Mouse (Mus musculus) cortical plate, adult 2 months (tissue): Measurements from ENCODE around the gene Lamb1. TPM values are rescaled to one million over a fixed set of nuclear protein-coding genes. Genes with fewer than 3 reads are reported as not detected.

Experiments
- H3K27ac ChIP-seq: fragments of 200-500 bp; 2 replicates; pipeline ENCODE4 v1.5.1; 2012; ENCODE audit warnings: low read length, control low read depth, inconsistent platforms; ENCODE audit not compliant: insufficient read depth
- H3K4me1 ChIP-seq: fragments of 200-500 bp; 2 replicates; pipeline ENCODE4 v1.6.1; 2011; ENCODE audit warnings: low read length; ENCODE audit not compliant: control insufficient read depth, insufficient read depth
- H3K4me3 ChIP-seq: fragments of 200-500 bp; 2 replicates; pipeline ENCODE4 v1.5.1; 2011; ENCODE audit warnings: mild to moderate bottlenecking, low read length, control low read depth; ENCODE audit not compliant: insufficient read depth
- CTCF ChIP-seq: fragments of 200-500 bp; IDR thresholded peaks from 2 replicates; pipeline ENCODE4 v1.5.1; 2011; ENCODE audit warnings: mild to moderate bottlenecking, control low read depth, low read length; ENCODE audit not compliant: insufficient read depth; ENCODE audit errors: extremely low read depth
- POLR2A ChIP-seq: fragments of 200-500 bp; IDR thresholded peaks from 2 replicates; pipeline ENCODE4 v1.6.1; 2011; ENCODE audit warnings: mild to moderate bottlenecking, low read length, control low read depth; ENCODE audit not compliant: insufficient read depth; ENCODE audit errors: extremely low read depth
- polyA plus RNA-seq: library from polyadenylated mRNA; depleted of rRNA; stranded (reverse); fragments of >200 nt; gene quantifications from 2 replicates; pipeline ENCODE4 v1.2.3, GENCODE M21; 2012

The Lamb1 gene
- polyA plus RNA-seq, 1 experiment = 4.2 TPM

DNA sequence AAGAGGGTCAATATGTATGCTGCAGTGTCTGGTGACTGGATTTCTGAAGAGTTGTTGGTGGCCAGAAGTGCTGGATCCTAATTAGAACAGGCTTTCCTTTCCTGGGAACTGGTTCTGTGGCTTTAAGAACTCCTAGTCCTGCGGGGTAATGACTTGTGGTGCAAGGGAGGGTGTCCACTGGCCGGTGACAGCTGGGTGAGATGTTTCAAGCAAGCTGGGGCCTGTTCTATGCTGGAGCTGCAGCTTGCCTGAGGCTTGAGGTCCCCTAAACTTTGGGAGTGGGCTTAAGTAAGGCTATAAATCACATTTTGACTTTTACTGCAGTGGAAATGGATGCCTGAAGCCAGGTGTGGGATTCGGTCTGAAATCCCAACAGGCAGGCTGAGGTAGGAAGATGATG is 30.5 kb downstream of the Lamb1 start:
- Histone ChIP-seq H3K4me3 (no peak overlapping the region), H3K4me1 (no peaks in the 10 kb centered on the region; the same call in 1 of the 2 replicates)

DNA sequence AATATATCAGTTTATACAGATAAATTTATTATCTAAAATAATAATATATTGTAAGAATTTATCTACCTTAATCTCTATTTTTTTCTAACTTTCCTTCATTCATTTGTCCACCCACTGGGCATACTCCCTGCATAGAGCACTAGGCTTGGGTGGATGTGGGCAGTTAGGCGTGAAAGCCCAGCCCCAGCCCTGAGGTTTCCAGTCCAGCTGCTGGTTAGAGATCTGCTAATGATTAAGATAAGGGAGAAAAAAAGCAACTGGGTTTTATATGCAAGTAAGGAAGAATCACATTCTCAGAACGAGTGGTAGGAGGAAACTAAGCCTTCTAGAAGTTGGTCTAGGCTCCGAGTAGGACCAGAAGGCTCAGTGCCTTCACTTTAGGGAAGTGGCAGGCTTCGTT is 31.1 kb downstream of the Lamb1 start:
- Histone ChIP-seq H3K4me1 (no peaks in the 10 kb centered on the region; the same call in 1 of the 2 replicates), H3K4me3 (no peak overlapping the region), H3K27ac (no peak overlapping the region)
- TF ChIP-seq CTCF = no peak
- no peak for TF ChIP-seq POLR2A

More for the DNA sequence above, 30.5 kb downstream of the Lamb1 start:
- no peak for TF ChIP-seq CTCF
- no peak for TF ChIP-seq POLR2A
- no peak overlapping the region for H3K27ac ChIP-seq

DNA sequence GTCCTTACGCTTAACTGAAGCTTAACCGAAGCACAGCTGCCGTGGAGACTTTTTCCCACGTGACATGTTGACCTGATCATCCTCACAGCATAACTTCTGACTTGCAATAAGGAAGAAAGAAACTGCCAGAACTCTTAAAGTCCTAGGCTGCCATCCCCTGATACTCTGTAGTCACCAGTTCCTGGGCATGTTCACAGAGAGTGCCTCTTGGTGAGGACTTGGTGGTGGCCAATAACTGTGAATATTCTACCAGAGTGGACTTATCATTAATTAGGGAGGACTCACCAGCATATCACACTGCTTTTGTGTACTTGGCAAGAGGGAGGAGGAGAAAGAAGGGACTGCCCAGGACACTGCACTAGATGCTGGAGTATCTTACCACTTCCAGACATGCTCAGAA is 33.1 kb downstream of the Lamb1 start:
- Histone ChIP-seq H3K4me1 (no peaks in the 10 kb centered on the region), H3K27ac (no peak overlapping the region), H3K4me3 (no peak overlapping the region)
- TF ChIP-seq CTCF (no peak), POLR2A (no peak)

DNA sequence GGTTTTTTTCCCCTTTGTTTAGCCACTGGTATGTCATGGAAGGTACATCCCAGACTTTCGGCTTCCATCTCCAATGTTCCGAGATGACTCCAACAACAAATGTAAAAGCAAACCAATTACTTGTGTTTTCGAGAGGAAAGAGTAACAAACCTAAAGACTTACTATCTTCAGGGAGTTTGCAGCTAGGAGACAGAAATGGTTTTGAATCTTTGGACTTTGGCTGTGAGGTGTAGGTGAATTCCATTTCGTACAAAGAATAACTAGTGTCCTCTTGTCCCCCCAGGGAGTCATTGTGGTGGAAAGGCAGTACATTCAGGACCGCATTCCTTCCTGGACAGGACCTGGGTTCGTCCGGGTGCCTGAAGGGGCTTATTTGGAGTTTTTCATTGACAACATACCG is 33.5 kb downstream of the Lamb1 start:
- Histone ChIP-seq H3K27ac (no peak overlapping the region), H3K4me1 (no peaks in the 10 kb centered on the region; the same call in 1 of the 2 replicates), H3K4me3 (no peak overlapping the region)
- TF ChIP-seq CTCF (no peak), POLR2A (no peak)

DNA sequence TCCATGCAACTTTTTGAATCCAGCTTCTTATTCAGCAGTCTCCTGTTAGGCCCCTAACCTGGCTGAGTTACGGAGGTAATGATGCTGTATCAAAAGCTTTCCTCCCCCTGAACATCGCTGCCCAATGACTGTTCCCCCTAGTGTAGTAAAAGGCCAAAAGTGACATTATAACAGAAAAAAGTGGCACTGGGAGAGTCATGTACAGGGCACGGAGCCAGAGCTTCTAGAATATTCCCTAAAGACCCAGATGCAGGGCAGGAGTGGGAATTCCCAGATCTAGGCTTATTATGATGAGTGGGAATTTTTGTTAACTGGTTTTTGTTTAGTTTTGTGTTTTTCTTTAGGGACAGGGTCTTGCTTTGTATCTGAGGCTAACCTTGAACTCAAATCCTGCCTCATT is 34.1 kb downstream of the Lamb1 start:
- TF ChIP-seq CTCF = no peak
- no peak for TF ChIP-seq POLR2A
- H3K4me3 ChIP-seq = no peak overlapping the region
- no peak overlapping the region for H3K27ac ChIP-seq
- H3K4me1 ChIP-seq = no peaks in the 10 kb centered on the region; the same call in 1 of the 2 replicates

DNA sequence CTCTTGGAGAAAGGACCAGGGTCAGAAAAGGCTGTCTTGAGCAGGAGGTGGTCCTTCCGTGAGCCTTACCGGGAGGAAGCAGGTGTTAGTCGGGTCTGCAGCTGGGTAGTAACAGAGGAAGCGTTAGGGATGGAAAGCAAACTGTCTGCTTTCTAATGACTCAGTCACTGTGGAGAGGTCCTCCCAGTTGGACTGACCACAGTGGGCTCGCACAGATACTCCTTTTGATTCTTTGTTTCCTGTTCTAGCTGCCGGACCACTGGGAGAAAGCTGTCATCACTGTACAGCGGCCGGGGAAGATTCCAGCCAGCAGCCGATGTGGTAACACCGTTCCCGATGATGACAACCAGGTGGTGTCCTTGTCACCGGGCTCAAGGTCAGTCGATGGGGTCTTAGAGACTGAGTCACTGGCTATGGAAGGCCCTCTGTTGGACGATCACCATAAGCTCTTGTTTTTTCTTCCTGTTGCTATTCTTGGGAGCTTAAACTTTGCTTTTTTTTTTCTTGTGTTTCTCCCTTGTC is 34.7 kb downstream of the Lamb1 start:
- no peak overlapping the region for H3K27ac ChIP-seq
- TF ChIP-seq CTCF (no peak), POLR2A (no peak)
- H3K4me3 ChIP-seq = no peak overlapping the region
- H3K4me1 ChIP-seq = no peaks in the 10 kb centered on the region; the same call in 1 of the 2 replicates

DNA sequence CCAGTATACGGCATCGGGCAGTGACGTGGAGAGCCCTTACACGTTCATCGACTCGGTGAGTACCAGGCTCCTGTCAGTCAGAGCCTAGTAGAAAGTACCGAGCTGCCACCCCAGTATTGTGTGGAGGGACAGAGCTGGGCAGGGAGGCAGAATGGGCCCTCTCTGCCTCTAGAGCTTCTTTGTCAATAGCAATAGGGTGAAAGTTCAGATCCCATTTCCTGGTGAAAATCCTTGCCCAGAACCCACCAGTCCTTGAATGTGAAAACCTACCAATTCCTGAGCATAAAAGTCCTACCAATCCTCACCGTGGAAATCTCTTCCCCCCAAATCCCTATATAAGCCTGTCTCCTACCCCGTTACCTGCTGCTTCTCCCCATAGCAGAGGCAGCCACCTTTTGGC is 35.2 kb downstream of the Lamb1 start:
- TF ChIP-seq POLR2A = no peak
- TF ChIP-seq CTCF = no peak
- Histone ChIP-seq H3K4me3 (no peak overlapping the region), H3K4me1 (no peaks in the 10 kb centered on the region; the same call in 1 of the 2 replicates), H3K27ac (no peak overlapping the region)

DNA sequence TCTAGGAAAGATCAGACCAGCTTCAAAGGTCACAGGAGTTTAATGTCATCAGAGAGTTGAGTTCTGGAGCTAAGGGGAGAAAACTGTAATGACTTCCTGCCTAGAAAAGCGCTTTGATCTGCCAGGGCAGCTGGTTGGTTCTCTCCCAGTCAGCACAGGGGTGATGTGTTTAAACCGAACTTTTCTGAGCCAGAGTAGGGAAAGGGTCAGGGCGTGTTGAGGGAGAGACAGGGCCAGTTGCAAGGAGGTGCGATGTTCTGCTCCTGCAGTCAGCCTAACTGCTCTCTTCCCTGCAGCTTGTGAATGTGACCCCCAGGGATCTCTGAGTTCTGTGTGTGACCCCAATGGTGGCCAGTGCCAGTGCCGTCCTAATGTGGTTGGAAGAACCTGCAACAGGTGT is 37.2 kb downstream of the Lamb1 start:
- Histone ChIP-seq H3K4me1 (no peaks in the 10 kb centered on the region; the same call in 1 of the 2 replicates), H3K4me3 (no peak overlapping the region), H3K27ac (no peak overlapping the region)
- no peak for TF ChIP-seq POLR2A
- TF ChIP-seq CTCF = no peak

DNA sequence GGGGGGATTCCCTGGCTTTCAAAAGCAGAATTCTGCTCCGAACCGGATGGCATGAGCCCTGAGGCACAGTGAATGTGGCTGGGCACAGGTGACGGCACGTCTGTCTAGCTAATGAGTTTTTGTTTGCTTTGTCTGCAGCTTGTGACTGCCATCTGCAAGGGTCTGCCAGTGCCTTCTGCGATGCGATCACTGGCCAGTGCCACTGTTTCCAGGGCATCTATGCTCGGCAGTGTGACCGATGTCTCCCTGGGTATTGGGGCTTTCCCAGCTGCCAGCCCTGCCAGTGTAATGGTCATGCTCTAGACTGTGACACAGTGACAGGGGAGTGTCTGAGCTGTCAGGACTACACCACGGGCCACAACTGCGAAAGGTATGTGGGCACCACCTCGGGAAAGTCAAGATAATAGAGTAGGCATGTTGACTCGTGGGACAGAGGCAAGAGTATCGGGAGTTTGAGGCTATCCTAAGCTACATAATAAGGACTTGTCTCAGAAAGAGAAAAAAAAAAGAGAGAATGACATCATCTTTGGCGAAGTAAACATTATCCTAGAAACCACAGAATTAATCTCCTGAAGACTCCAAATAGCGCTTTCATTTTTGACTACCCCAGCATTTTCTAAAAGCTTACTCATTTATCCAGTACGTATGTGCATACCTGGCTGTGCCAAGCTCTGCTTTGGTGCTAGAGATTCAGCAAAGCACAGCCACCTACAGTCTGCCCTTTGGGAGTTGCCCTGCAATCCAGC is 37.9 kb downstream of the Lamb1 start:
- H3K4me3 ChIP-seq = no peak overlapping the region
- no peaks in the 10 kb centered on the region; the same call in 1 of the 2 replicates for H3K4me1 ChIP-seq
- H3K27ac ChIP-seq = no peak overlapping the region
- TF ChIP-seq CTCF (no peak), POLR2A (no peak)
